Mouse (Mus musculus): ENCODE data around the gene Aldh3a1. TPM values are rescaled to one million over a fixed set of nuclear protein-coding genes. Genes with fewer than 3 reads are reported as not detected.

Aldh3a1 gene
- 0.02 and 0.03 TPM in 2 replicates for polyA plus RNA-seq (2012; rRNA removed)

DNA sequence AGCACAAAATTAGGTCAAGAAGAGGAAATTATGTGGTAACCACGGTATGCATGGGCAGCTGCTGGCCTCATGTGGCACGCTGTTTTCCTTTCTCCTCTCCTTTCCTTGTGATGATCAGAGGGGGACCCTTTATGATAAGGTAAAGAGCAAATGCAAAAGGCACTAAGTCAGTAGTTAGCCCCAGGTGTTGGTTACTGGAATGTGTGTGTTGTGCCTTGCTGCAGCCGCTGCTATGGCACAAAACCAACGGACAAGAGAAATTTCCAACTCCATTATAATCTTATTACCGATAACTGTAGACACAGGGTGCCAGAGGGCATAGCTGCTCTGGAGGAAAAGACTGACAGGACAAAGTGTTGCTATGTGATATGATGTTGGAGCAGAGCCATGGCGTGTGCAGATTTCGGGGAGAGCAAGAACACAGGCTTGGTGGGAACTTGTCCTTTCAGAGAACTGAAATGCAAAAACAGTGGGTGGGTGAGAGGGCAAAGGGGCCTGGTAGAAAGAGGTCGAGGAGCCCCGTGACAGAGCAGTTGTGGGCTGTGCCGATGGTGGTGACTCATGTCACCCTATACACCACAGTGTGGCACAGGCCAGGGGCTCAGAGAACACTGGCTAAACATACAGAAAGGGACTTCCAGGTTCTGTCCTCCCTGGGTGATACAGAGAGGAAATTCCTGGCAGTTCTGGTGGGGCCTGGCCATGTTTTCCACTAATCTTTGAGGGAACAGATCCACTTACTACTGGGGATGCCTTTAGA, at the start of gene Aldh3a1:
TSS of gene Aldh3a1 (plus strand) at position 51 of the 760 bp plus-strand sequence.

DNA sequence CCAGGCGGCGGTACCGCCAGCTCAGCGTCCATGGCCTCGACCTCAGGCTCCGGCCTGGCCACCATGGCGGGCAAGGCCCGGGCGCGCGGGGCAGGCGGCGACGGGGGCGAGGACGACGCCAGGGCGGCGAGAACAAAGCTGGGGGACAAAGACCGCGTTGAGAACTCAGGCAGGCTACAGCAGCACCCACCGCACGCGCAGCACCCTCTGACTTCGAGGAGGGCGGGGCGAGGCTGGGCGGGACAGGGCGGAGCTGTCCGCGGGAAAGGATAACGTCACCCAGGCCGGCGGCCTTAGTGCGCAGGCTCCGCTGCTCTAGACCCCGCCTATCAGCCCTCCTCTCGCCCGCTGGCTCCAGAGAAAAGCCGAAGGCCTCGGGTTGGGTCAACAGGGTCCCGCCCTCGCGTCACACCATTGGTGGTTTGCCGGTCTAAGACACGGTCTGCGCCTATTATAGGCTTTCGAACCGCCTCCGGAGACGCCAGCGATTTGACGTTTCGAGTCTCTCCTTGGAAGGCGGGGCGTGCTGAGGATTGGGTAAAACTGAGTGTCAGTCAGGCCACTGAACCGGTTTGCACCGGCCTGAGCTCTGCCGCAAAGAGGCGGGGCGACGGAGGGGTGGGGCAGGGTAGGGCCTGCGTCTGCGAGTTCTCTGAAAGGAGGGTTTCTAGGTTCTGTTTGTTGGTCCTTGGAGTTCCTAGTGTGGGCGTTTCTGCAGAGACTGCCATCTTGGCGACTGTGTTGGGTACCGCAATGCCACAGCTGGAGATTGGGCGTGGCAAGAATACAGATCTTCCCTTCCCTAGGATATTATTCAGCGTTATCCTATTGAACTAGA, 32.3 kb upstream of the Aldh3a1 start, which contains the start of gene Usp22:
TSS of gene Usp22 (minus strand) at position 235 of the 838 bp plus-strand sequence.

DNA sequence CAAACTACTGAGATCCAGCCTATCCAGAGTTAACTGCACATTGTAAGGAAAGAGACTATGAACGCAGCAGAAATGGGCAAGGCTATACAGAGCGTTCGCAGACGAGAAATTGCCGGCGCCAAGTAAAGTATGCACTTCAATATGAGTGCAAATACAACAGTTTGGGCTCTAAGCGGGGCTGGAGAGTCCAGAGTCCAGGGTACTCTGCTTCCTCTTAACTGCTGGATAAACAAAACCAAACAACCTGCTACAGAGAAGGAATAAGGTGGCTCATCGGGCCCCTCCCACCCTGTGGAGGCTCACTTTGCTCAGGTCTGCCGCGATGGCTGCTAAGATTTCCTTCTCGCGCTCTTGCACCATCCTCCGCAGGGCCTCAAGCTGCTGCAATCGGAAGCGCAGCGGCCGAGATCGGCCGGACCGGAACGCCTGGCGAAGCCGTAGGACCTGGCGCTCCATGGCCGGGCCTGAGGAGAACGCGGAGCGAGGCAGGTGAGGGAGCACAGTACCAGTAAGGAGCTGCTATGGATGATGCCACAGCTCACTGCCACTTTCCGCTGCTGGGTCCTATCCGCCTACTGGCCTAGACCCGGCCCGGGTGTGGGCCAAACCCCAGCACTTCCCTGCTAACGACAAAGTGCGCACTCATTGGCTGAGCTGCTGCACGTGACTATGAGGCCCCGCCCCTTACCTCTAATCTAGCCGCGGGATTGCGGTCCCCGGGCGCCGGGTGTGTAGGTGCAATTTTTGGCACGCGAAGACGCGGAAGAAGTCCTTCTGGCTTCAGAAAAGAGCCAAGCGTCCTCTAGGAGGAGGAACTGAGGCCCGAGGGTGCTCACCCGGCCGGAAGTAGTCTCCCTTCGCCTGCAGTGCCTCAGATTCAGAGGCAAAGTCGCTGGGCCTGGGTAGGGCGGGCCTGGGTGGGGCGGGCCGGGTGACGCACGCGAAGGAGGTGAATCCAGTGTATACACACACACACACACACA, 59.5 kb downstream of the Aldh3a1 start, which contains the start of gene Aldh3a2:
TSS of gene Aldh3a2 (minus strand) at position 914 of the 983 bp plus-strand sequence.

Other genes starting within 250 kb of the Aldh3a1 start
- 0.02 and 0.07 TPM in 2 replicates for gene Kcnj12, start 185.0 kb upstream of the Aldh3a1 start, polyA plus RNA-seq (2012; rRNA removed)
- gene Tnfrsf13b, start 80.8 kb upstream of the Aldh3a1 start, polyA plus RNA-seq (2012; rRNA removed), result 7.4 and 8.0 TPM in 2 replicates
- gene Usp22, start 32.5 kb upstream of the Aldh3a1 start, polyA plus RNA-seq (2012; rRNA removed), result 10.6 and 12.3 TPM in 2 replicates
- gene Aldh3a2, start 59.9 kb downstream of the Aldh3a1 start, polyA plus RNA-seq (2012; rRNA removed), result 65.0 and 87.3 TPM in 2 replicates
- gene Slc47a2, start 135.3 kb downstream of the Aldh3a1 start, polyA plus RNA-seq (2012; rRNA removed), result 0.02 TPM in 2 replicates
- 19.4 and 20.3 TPM in 2 replicates for gene Slc47a1, start 170.8 kb downstream of the Aldh3a1 start, polyA plus RNA-seq (2012; rRNA removed)
- 0.09 and 0.14 TPM in 2 replicates for gene Rnf112, start 246.6 kb downstream of the Aldh3a1 start, polyA plus RNA-seq (2012; rRNA removed)

Data from liver, embryonic 18 days (tissue).